Mouse (Mus musculus) CH12.LX (cell line): ENCODE data around the gene Nsd1. TPM values are rescaled to one million over a fixed set of nuclear protein-coding genes. Genes with fewer than 3 reads are reported as not detected.

Experiments used
- DNase-seq: peaks from one replicate; pipeline ENCODE4 v3.0.0-alpha.2; 2013; ENCODE audit errors: extremely low read depth
- H3K27ac ChIP-seq: 2 replicates; pipeline ENCODE4 v1.5.1; 2012; ENCODE audit warnings: low read depth, mild to moderate bottlenecking, control low read depth, moderate library complexity; ENCODE audit not compliant: insufficient read depth
- H3K27me3 ChIP-seq: replicated peaks from 2 replicates; pipeline ENCODE3; 2012; ENCODE audit warnings: inconsistent platforms
- H3K36me3 ChIP-seq, 2 experiments: replicated peaks in 1 of 2; 2 replicates each; pipeline versions ENCODE3 to v1.6.1; 2012; ENCODE audit warnings: inconsistent platforms in 1 of 2, low read length in 1 of 2, mild to moderate bottlenecking in 1 of 2, mixed read lengths in 1 of 2, moderate library complexity in 1 of 2; ENCODE audit not compliant: control insufficient read depth in 1 of 2, insufficient read depth in 1 of 2
- H3K4me1 ChIP-seq, 2 experiments: 2 replicates each; pipeline ENCODE4 v1.6.1; 2012; ENCODE audit warnings: inconsistent platforms in 1 of 2, moderate library complexity in 1 of 2; ENCODE audit not compliant: insufficient read depth in 2 of 2, control insufficient read depth in 1 of 2
- H3K4me2 ChIP-seq: 2 replicates; pipeline ENCODE4 v1.6.1; 2012; ENCODE audit warnings: low read depth, mild to moderate bottlenecking, control low read depth; ENCODE audit not compliant: poor library complexity, insufficient read depth, severe bottlenecking
- H3K4me3 ChIP-seq, 3 experiments: fragments of 150-350 bp in 1 of 3; sonication (generic) in 1 of 3; replicated peaks in 1 of 3; 2 replicates each; pipeline versions ENCODE3 to v1.5.1; 2011 to 2012; ENCODE audit warnings: low read depth in 2 of 3, low read length in 2 of 3, mild to moderate bottlenecking in 2 of 3, moderate library complexity in 2 of 3, control low read depth in 1 of 3, improper control_type of control experiment in 1 of 3, inconsistent platforms in 1 of 3, mixed read lengths in 1 of 3; ENCODE audit not compliant: poor library complexity in 1 of 3
- H3K79me2 ChIP-seq: replicated peaks from 2 replicates; pipeline ENCODE4 v1.6.1; 2012; ENCODE audit warnings: mild to moderate bottlenecking, moderate library complexity; ENCODE audit not compliant: control insufficient read depth, poor library complexity, insufficient read depth, severe bottlenecking; ENCODE audit errors: extremely low read depth
- H3K9ac ChIP-seq: 2 replicates; pipeline ENCODE4 v1.6.1; 2012; ENCODE audit warnings: low read depth, mild to moderate bottlenecking, control low read depth, moderate library complexity; ENCODE audit not compliant: insufficient read depth
- H3K9me3 ChIP-seq: replicated peaks from 2 replicates; pipeline ENCODE3; 2012; ENCODE audit warnings: low read length, inconsistent platforms, mixed read lengths
- BHLHE40 ChIP-seq: IDR thresholded peaks from 2 replicates; pipeline ENCODE4 v1.6.1; 2011; ENCODE audit warnings: mild to moderate bottlenecking, low read depth, low read length, improper control_type of control experiment
- CHD1 ChIP-seq: IDR thresholded peaks from 2 replicates; pipeline ENCODE4 v1.6.1; 2012; ENCODE audit warnings: low read depth, low read length, improper control_type of control experiment, inconsistent platforms
- CHD2 ChIP-seq: IDR thresholded peaks from 2 replicates; pipeline ENCODE4 v1.6.1; 2011; ENCODE audit warnings: low read length, improper control_type of control experiment
- ELF1 ChIP-seq: IDR thresholded peaks from 2 replicates; pipeline ENCODE4 v1.6.1; 2014; ENCODE audit warnings: low read depth, mild to moderate bottlenecking, inconsistent platforms, low read length, improper control_type of control experiment
- EP300 ChIP-seq: IDR thresholded peaks from 2 replicates; pipeline ENCODE4 v1.6.1; 2011; ENCODE audit warnings: low read length, improper control_type of control experiment
- ETS1 ChIP-seq: conservative IDR thresholded peaks from 2 replicates; pipeline ENCODE4 v1.6.1; 2012; ENCODE audit warnings: low read depth, mild to moderate bottlenecking, inconsistent platforms, low read length, improper control_type of control experiment, moderate library complexity
- GABPA ChIP-seq: IDR thresholded peaks from 2 replicates; pipeline ENCODE4 v1.6.1; 2012; ENCODE audit warnings: low read depth, low read length, improper control_type of control experiment, inconsistent platforms; ENCODE audit not compliant: insufficient replicate concordance
- JUN ChIP-seq: IDR thresholded peaks from 2 replicates; pipeline ENCODE4 v1.6.1; 2011; ENCODE audit warnings: low read depth, mild to moderate bottlenecking, low read length, improper control_type of control experiment, moderate library complexity; ENCODE audit not compliant: insufficient read depth
- JUND ChIP-seq: conservative IDR thresholded peaks from 2 replicates; pipeline ENCODE4 v1.6.1; 2011; ENCODE audit warnings: low read depth, low read length, improper control_type of control experiment
- MXI1 ChIP-seq: IDR thresholded peaks from 2 replicates; pipeline ENCODE4 v1.6.1; 2011; ENCODE audit warnings: mild to moderate bottlenecking, low read depth, low read length, improper control_type of control experiment
- MYC ChIP-seq: IDR thresholded peaks from 2 replicates; pipeline ENCODE4 v1.6.1; 2011; ENCODE audit warnings: low read depth, mild to moderate bottlenecking, improper control_type of control experiment, low read length
- NRF1 ChIP-seq: IDR thresholded peaks from 2 replicates; pipeline ENCODE4 v1.6.1; 2014; ENCODE audit warnings: low read depth, mild to moderate bottlenecking, inconsistent platforms, low read length, improper control_type of control experiment, moderate library complexity
- POLR2AphosphoS2 ChIP-seq: IDR thresholded peaks from 2 replicates; pipeline ENCODE4 v1.6.1; 2011; ENCODE audit warnings: low read depth, low read length, improper control_type of control experiment
- RAD21 ChIP-seq: IDR thresholded peaks from 2 replicates; pipeline ENCODE4 v1.6.1; 2011; ENCODE audit warnings: low read depth, mild to moderate bottlenecking, low read length, improper control_type of control experiment, moderate library complexity
- SIN3A ChIP-seq: IDR thresholded peaks from 2 replicates; pipeline ENCODE4 v1.6.1; 2012; ENCODE audit warnings: low read length, improper control_type of control experiment, inconsistent platforms
- TBP ChIP-seq: conservative IDR thresholded peaks from 2 replicates; pipeline ENCODE4 v1.6.1; 2011; ENCODE audit warnings: low read depth, low read length, improper control_type of control experiment
- USF1 ChIP-seq: IDR thresholded peaks from 2 replicates; pipeline ENCODE4 v1.6.1; 2014; ENCODE audit warnings: low read depth, mild to moderate bottlenecking, inconsistent platforms, low read length, improper control_type of control experiment
- USF2 ChIP-seq: conservative IDR thresholded peaks from 2 replicates; pipeline ENCODE4 v1.6.1; 2011; ENCODE audit warnings: low read depth, low read length, improper control_type of control experiment
- ZC3H11A ChIP-seq: IDR thresholded peaks from 2 replicates; pipeline ENCODE4 v1.6.1; 2012; ENCODE audit warnings: low read depth, mild to moderate bottlenecking, inconsistent platforms, low read length, improper control_type of control experiment
- ZKSCAN1 ChIP-seq: IDR thresholded peaks from 2 replicates; pipeline ENCODE4 v1.6.1; 2012; ENCODE audit warnings: low read depth, inconsistent platforms, low read length, improper control_type of control experiment, borderline replicate concordance
- ZMIZ1 ChIP-seq: IDR thresholded peaks from 2 replicates; pipeline ENCODE4 v1.6.1; 2012; ENCODE audit warnings: low read depth, mild to moderate bottlenecking, inconsistent platforms, low read length, improper control_type of control experiment
- dilution Hi-C: fragments of 300-500 bp; cut with MboI; formaldehyde crosslinking; loops from 2 replicates; pipeline ENCODE4 v1.14.3; 2020; ENCODE audit warnings: low sequenced_read_pairs; ENCODE audit not compliant: extremely low pct_unique_long_range_greater_than_20kb, extremely low pct_ligation_motif_present
- in situ Hi-C: fragments of 300-500 bp; cut with MboI; formaldehyde crosslinking; loops from 3 replicates; pipeline ENCODE4 v1.14.3; 2019; ENCODE audit warnings: low sequenced_read_pairs, low pct_ligation_motif_present, low pct_unique_long_range_greater_than_20kb, mixed read lengths
- polyA plus RNA-seq: library from polyadenylated mRNA; unstranded; fragments of >175 nt; gene quantifications from 2 replicates; pipeline ENCODE4 v1.2.1, GENCODE M21; 2012; ENCODE audit warnings: low read depth; ENCODE audit not compliant: insufficient read length
- total RNA-seq, 2 experiments: library from RNA; depleted of rRNA; stranded (reverse); fragments of 300-350 nt in 1 of 2; fragments of >200 nt in 1 of 2; gene quantifications; 2 replicates each; pipeline ENCODE4 v1.2.3; 2012 to 2014

Gene Nsd1
- total and polyA plus RNA-seq, 3 experiments, result 11.8 to 13.8 (median 12.6) TPM

- dilution Hi-C loops, result no loop called here
- no peak for TF ChIP-seq ZC3H11A
- peak; percentile 72; the same call in 1 of the 2 replicates for TF ChIP-seq TBP
- TF ChIP-seq MYC, result no peak
- TF ChIP-seq POLR2AphosphoS2, result no peak
- no peak for TF ChIP-seq EP300
- TF ChIP-seq BHLHE40, result no peak
- no peak; the same call in 1 of the 2 replicates for TF ChIP-seq MXI1
- no peak for TF ChIP-seq ZKSCAN1
- no peak for TF ChIP-seq JUN
- no peak for TF ChIP-seq RAD21
- no peak for TF ChIP-seq USF2
- no peak for TF ChIP-seq ELF1
- no peak for TF ChIP-seq CHD2
- peak; percentile 95 for TF ChIP-seq CHD1
- no peak for TF ChIP-seq JUND
- no peak for TF ChIP-seq ZMIZ1
- TF ChIP-seq SIN3A, result peak; percentile 65
- no peak for TF ChIP-seq USF1
- TF ChIP-seq NRF1, result no peak
- no peak for TF ChIP-seq GABPA
- TF ChIP-seq ETS1, result no peak
- peaks cover 23% of the 10 kb centered on the region for H3K9me3 ChIP-seq
- peaks cover 0 to 16% of the 10 kb centered on the region in 2 experiments for H3K36me3 ChIP-seq
- H3K27ac ChIP-seq, result peak overlapping the region; percentile 68
- H3K4me1 ChIP-seq, result peaks cover 5 to 22% of the 10 kb centered on the region in 2 experiments; a peak in 3 of 4 replicates
- in situ Hi-C loops, result no loop called here
- H3K27me3 ChIP-seq, result no peaks in the 10 kb centered on the region
- H3K4me2 ChIP-seq, result peak overlapping the region; percentile 99
- H3K79me2 ChIP-seq, result peaks cover 28% of the 10 kb centered on the region
- H3K4me3 ChIP-seq, result peak overlapping the region; percentile 57 to 66 (median 59)
- no peak for DNase-seq
- peak overlapping the region; percentile 72 for H3K9ac ChIP-seq
Measured at GRCm38 (mm10) chr13:55213138-55213806, 3.7 kb downstream of the Nsd1 start.

- in situ Hi-C loops (no loop called here), dilution Hi-C loops (no loop called here)
- Histone ChIP-seq H3K9ac (no peak overlapping the region), H3K36me3 (peaks cover 14 to 51% of the 10 kb centered on the region in 2 experiments), H3K27me3 (no peaks in the 10 kb centered on the region), H3K79me2 (0 out of 2 replicates have a peak, but pooled peaks cover 2% of the 10 kb centered on the region), H3K4me1 (no peaks in the 10 kb centered on the region), H3K27ac (no peak overlapping the region), H3K4me3 (no peak overlapping the region), H3K9me3 (no peaks in the 10 kb centered on the region), H3K4me2 (no peak overlapping the region)
- TF ChIP-seq BHLHE40, result no peak
- DNase-seq, result no peak
Measured at GRCm38 (mm10) chr13:55224364-55224763, 14.8 kb downstream of the Nsd1 start.
